In the genomic region with DNA sequence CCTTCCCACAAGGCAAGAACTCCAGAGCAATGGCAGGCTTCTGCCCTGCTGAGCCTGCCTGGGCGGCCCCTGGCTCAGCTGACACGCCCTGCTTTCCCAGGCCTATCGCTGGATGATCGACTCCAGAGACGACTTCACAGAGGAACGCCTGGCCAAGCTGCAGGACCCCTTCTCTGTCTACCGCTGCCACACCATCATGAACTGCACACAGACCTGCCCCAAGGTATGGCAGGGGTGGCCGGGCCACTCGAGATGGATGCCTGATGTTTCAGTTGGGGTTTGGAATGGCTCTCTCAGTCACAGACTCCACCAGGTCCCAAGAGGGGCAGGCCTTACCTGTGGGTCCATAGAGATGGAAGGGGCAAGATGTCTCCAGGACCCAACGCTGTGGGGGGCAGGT, we compare ENCODE assay signal across 25 mouse cellular contexts. TPM values are rescaled to one million over a fixed set of nuclear protein-coding genes. Genes with fewer than 3 reads are reported as not detected.
DNase-seq lines count a peak whose midpoint lies in the region; ATAC-seq and TF ChIP-seq lines count a peak whose summit lies in the region.
"Had no signal": no experiment of that assay in that cellular context is flagged by ENCODE, and none has a peak within 500 bp of the region (broad histone marks: within the 10 kb centered on the region; RNA-seq: fewer than 3 reads in every experiment).

No protein-coding gene starts in this region.

- no peak overlapping the region for H3K4me3 ChIP-seq in heart, adult 2 months
- no peak overlapping the region for H3K4me3 ChIP-seq in heart, embryonic 11.5 days (ENCODE audit: low read depth, low read length)
- H3K4me3 ChIP-seq in lung, postnatal 0 days (ENCODE audit: low read depth, low read length): no peak overlapping the region
- H3K4me3 ChIP-seq in stomach, embryonic 15.5 days (replicated peaks): no peak overlapping the region
- H3K4me3 ChIP-seq: embryonic facial prominence, embryonic 15.5 days; erythroblast, embryonic 14.5 days; forebrain, embryonic 10.5 days; gastrocnemius, adult 2 months; heart, embryonic 10.5 days; heart, embryonic 15.5 days; hindbrain, embryonic 13.5 days had no signal

- H3K4me1 ChIP-seq in heart, adult 2 months (ENCODE audit: control insufficient read depth, insufficient read depth, low read length): no peaks in the 10 kb centered on the region
- H3K4me1 ChIP-seq in heart, embryonic 11.5 days (ENCODE audit: control insufficient read depth, insufficient read depth, low read length): no peaks in the 10 kb centered on the region
- H3K4me1 ChIP-seq in lung, postnatal 0 days (ENCODE audit: insufficient read depth, low read depth, low read length): no peaks in the 10 kb centered on the region
- peaks cover 14% of the 10 kb centered on the region; the same call in 1 of the 2 replicates for H3K4me1 ChIP-seq in stomach, embryonic 15.5 days
- H3K4me1 ChIP-seq: forebrain, embryonic 10.5 days; heart, embryonic 10.5 days; hindbrain, embryonic 13.5 days had no signal

- 0 out of 2 replicates have a peak, but pooled peaks cover 3% of the 10 kb centered on the region for H3K9me3 ChIP-seq in heart, embryonic 11.5 days (replicated peaks; ENCODE audit: control insufficient read depth, low read length)
- H3K9me3 ChIP-seq in lung, postnatal 0 days (ENCODE audit: low read length): no peaks in the 10 kb centered on the region
- H3K9me3 ChIP-seq in stomach, embryonic 15.5 days: no peaks in the 10 kb centered on the region
- H3K9me3 ChIP-seq: heart, embryonic 15.5 days; hindbrain, embryonic 13.5 days had no signal

- no peak for ATAC-seq in heart, embryonic 11.5 days (replicated peaks; ENCODE audit: insufficient number of reproducible peaks, low FRiP score, low TSS enrichment)
- no peak for ATAC-seq in lung, postnatal 0 days
- ATAC-seq in stomach, embryonic 15.5 days (ENCODE audit: insufficient read depth, low FRiP score, low read depth): peak; percentile 43; the same call in 1 of the 2 replicates
- no peak for ATAC-seq in monocyte, adult 5-6 weeks (replicated peaks; ENCODE audit: insufficient number of reproducible peaks, low FRiP score, low TSS enrichment, poor library complexity, severe bottlenecking)
- ATAC-seq: forebrain, embryonic 14.5 days; Patski had no signal

- no peak for TF ChIP-seq CTCF in heart, adult 2 months (IDR thresholded peaks at IDR 0.05)
- no peak for TF ChIP-seq CTCF in lung, postnatal 0 days (IDR thresholded peaks at IDR 0.05)

- TF ChIP-seq POLR2A in heart, adult 2 months (IDR thresholded peaks at IDR 0.05; ENCODE audit: insufficient read depth, low read depth, low read length): 0 out of 2 replicates have a peak, but pooled peaks have one; percentile 18

- no peak for TF ChIP-seq EP300 in heart, adult 2 months (IDR thresholded peaks at IDR 0.05; ENCODE audit: insufficient read depth, low read depth, low read length)
- no peak for TF ChIP-seq EP300 in lung, postnatal 0 days (IDR thresholded peaks at IDR 0.05)

- no peaks in the 10 kb centered on the region for H3K27me3 ChIP-seq in heart, adult 2 months (ENCODE audit: control insufficient read depth, insufficient read depth, low read length)
- H3K27me3 ChIP-seq in heart, embryonic 11.5 days (ENCODE audit: control insufficient read depth, insufficient read depth, low read length): no peaks in the 10 kb centered on the region
- H3K27me3 ChIP-seq in lung, postnatal 0 days (replicated peaks; ENCODE audit: insufficient read depth, low read length): no peaks in the 10 kb centered on the region
- no peaks in the 10 kb centered on the region for H3K27me3 ChIP-seq in stomach, embryonic 15.5 days (replicated peaks)
- H3K27me3 ChIP-seq: embryonic facial prominence, embryonic 15.5 days; heart, embryonic 15.5 days; hindbrain, embryonic 13.5 days; Patski had no signal

- H3K9ac ChIP-seq in heart, adult 2 months (ENCODE audit: low read depth, low read length): no peak overlapping the region
- no peak overlapping the region for H3K9ac ChIP-seq in heart, embryonic 11.5 days (ENCODE audit: low read depth, low read length)
- 0 out of 2 replicates have a peak overlapping the region, but pooled peaks have one; percentile 3 for H3K9ac ChIP-seq in lung, postnatal 0 days (replicated peaks; ENCODE audit: low read depth)
- H3K9ac ChIP-seq in stomach, embryonic 15.5 days: no peak overlapping the region
- H3K9ac ChIP-seq: embryonic facial prominence, embryonic 15.5 days; heart, embryonic 15.5 days; hindbrain, embryonic 13.5 days had no signal

- H3K27ac ChIP-seq in heart, adult 2 months: no peak overlapping the region
- no peak overlapping the region for H3K27ac ChIP-seq in heart, embryonic 11.5 days (ENCODE audit: low read depth, low read length)
- no peak overlapping the region for H3K27ac ChIP-seq in lung, postnatal 0 days (ENCODE audit: low read length)
- peak overlapping the region; percentile 46; the same call in 1 of the 2 replicates for H3K27ac ChIP-seq in stomach, embryonic 15.5 days
- H3K27ac ChIP-seq: embryonic facial prominence, embryonic 15.5 days; forebrain, embryonic 10.5 days; gastrocnemius, adult 2 months; heart, embryonic 10.5 days; heart, embryonic 15.5 days; hindbrain, embryonic 13.5 days had no signal

- H3K79me2 ChIP-seq in heart, adult 2 months (replicated peaks; ENCODE audit: control insufficient read depth, insufficient read depth, low read length): no peaks in the 10 kb centered on the region

- intact Hi-C loops in heart, adult 2 months (cut with DNase I): no loop called here

- 77% methylated on average over 10 of the region's 10 CpGs for WGBS in heart, adult 2 months
- WGBS in heart, embryonic 11.5 days (ENCODE audit: insufficient replicate concordance): 71% methylated on average over 10 of the region's 10 CpGs
- 86% methylated on average over 10 of the region's 10 CpGs for WGBS in lung, postnatal 0 days
- WGBS in stomach, embryonic 15.5 days: 59% methylated on average over 10 of the region's 10 CpGs

- no peak overlapping the region for H3K4me2 ChIP-seq in heart, embryonic 11.5 days
- H3K4me2 ChIP-seq in lung, postnatal 0 days (replicated peaks; ENCODE audit: low read depth, low read length): no peak overlapping the region
- no peak overlapping the region for H3K4me2 ChIP-seq in stomach, embryonic 15.5 days
- H3K4me2 ChIP-seq: embryonic facial prominence, embryonic 15.5 days; heart, embryonic 15.5 days; hindbrain, embryonic 13.5 days had no signal

- DNase-seq in heart, adult 2 months: no peak
- DNase-seq in lung, postnatal 0 days (ENCODE audit: low spot score): no peak
- no peak for DNase-seq in lung, postnatal 10 days
- DNase-seq in ZHBTc4 (ENCODE audit: low read depth, low spot score): peak; percentile 47
- no peak for DNase-seq in urinary bladder, postnatal 36 days (ENCODE audit: low spot score in 2 of 2)
- DNase-seq: cerebellum, adult 18-20 months; cerebellum, adult 9-11 months; cerebellum, postnatal 36 days; gastrocnemius, adult 2 months; gastrocnemius, postnatal 25 days; heart, adult 11 months; heart, postnatal 14 days had no signal

- H3K36me3 ChIP-seq in heart, adult 2 months (ENCODE audit: control insufficient read depth, insufficient read depth, low read length): no peaks in the 10 kb centered on the region
- peaks cover 64% of the 10 kb centered on the region for H3K36me3 ChIP-seq in heart, embryonic 11.5 days (ENCODE audit: control insufficient read depth, insufficient read depth, low read length)
- peaks cover 28% of the 10 kb centered on the region for H3K36me3 ChIP-seq in lung, postnatal 0 days (ENCODE audit: insufficient read depth, low read length)
- H3K36me3 ChIP-seq in stomach, embryonic 15.5 days: peaks cover 37% of the 10 kb centered on the region

RNA-seq across cellular contexts. Expression of gene Atp13a2, which starts 9.4 kb away (rescaled TPM):
- total RNA-seq in heart, adult 2 months (2021): 10 to 100 TPM; 15.1 to 17.7 TPM
- 30.4 and 34.8 TPM in 2 replicates for polyA plus RNA-seq in heart, adult 2 months (2012; rRNA removed)
- polyA plus RNA-seq in heart, embryonic 11.5 days (2014; fragmentation: Nextera tagmentation; extraction: Ambion mirVana): 18.2 and 18.9 TPM in 2 replicates
- polyA plus RNA-seq in lung, postnatal 0 days (2015; fragmentation: Nextera tagmentation; extraction: Ambion mirVana): 34.2 and 34.4 TPM in 2 replicates
- polyA plus RNA-seq in stomach, embryonic 15.5 days (2015; fragmentation: Nextera tagmentation; extraction: Ambion mirVana): 42.7 and 45.9 TPM in 2 replicates
- 29.4 to 38.3 TPM (median 34.3 TPM) in 3 replicates for total RNA-seq in monocyte, adult 5-6 weeks (2017)

RNA-seq across cellular contexts. Expression of gene Sdhb, which starts 16.3 kb away (rescaled TPM):
- 1,000 to 10,000 TPM; 1,126 to 1,344 TPM for total RNA-seq in heart, adult 2 months (2021)
- 1,030 and 1,505 TPM in 2 replicates for polyA plus RNA-seq in heart, adult 2 months (2012; rRNA removed)
- 760 and 778 TPM in 2 replicates for polyA plus RNA-seq in heart, embryonic 11.5 days (2014; fragmentation: Nextera tagmentation; extraction: Ambion mirVana)
- polyA plus RNA-seq in lung, postnatal 0 days (2015; fragmentation: Nextera tagmentation; extraction: Ambion mirVana): 251 and 275 TPM in 2 replicates
- 419 and 423 TPM in 2 replicates for polyA plus RNA-seq in stomach, embryonic 15.5 days (2015; fragmentation: Nextera tagmentation; extraction: Ambion mirVana)
- total RNA-seq in monocyte, adult 5-6 weeks (2017): 122 to 131 TPM (median 125 TPM) in 3 replicates

RNA-seq across cellular contexts. Expression of gene Mfap2, which starts 32.9 kb away (rescaled TPM):
- 1 to 10 TPM; 3.1 TPM for total RNA-seq in heart, adult 2 months (2021)
- 12.2 and 17.6 TPM in 2 replicates for polyA plus RNA-seq in heart, adult 2 months (2012; rRNA removed)
- polyA plus RNA-seq in heart, embryonic 11.5 days (2014; fragmentation: Nextera tagmentation; extraction: Ambion mirVana): 246 and 248 TPM in 2 replicates
- 398 and 422 TPM in 2 replicates for polyA plus RNA-seq in lung, postnatal 0 days (2015; fragmentation: Nextera tagmentation; extraction: Ambion mirVana)
- polyA plus RNA-seq in stomach, embryonic 15.5 days (2015; fragmentation: Nextera tagmentation; extraction: Ambion mirVana): 418 and 436 TPM in 2 replicates
- not detected in 3 replicates for total RNA-seq in monocyte, adult 5-6 weeks (2017)
- total RNA-seq: hematopoietic stem cell, adult 5-6 weeks; MEL had no signal

Comparison
In these comparisons a context has a peak if more than half of its experiments do, and no peak if none do; other contexts are left out.
1. RNA of gene Mfap2, which starts 32.9 kb away (polyA plus RNA-seq): 418 to 436 TPM in stomach, embryonic 15.5 days, 398 to 422 TPM in lung, postnatal 0 days and 246 to 248 TPM in heart, embryonic 11.5 days; 12.2 to 17.6 TPM in heart, adult 2 months; every median in the first group is over 10 times any median in the second.